Mouse (Mus musculus) neutrophil, adult 65 days (primary cell): Measurements from ENCODE around the gene Gsto2. TPM values are rescaled to one million over a fixed set of nuclear protein-coding genes. Genes with fewer than 3 reads are reported as not detected.

Source experiments
- total RNA-seq: library from RNA; stranded (reverse); gene quantifications from 2 replicates; pipeline ENCODE4 v1.2.4, GENCODE M21; 2023

Gene Gsto2
- total RNA-seq, result not detected in 2 replicates

DNA sequence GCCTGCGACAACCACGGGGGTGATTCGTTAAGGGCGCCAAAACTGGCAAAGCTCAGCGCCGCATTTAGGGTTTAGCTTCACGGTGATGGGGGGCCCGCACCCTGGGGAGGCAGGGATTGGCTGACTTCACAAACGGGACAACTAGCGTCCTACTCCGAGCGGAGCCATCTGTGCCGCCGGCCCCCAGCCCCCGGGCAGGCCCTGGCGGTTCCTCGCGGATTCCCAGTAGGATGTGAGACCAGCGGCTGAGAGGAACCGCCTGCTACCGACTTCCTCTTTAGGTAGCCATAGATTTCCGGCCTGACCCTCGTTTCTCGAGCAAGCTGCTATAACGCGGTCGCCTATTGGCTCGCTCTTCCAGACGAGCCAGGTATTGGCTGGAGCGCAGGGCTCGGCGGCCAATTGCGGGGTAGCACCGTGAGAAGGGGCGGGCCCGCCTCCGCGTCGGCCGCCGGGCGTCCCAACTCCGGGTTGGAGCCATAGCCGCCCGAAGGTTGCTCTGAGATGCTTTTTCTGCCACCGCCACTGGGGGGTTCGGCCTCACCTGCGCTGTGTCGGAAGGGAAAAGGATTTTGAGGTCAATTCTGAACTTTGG, at the start of gene Gsto2:
Gsto2 (plus strand) TSS at position 182 of the 595 bp plus-strand sequence.

DNA sequence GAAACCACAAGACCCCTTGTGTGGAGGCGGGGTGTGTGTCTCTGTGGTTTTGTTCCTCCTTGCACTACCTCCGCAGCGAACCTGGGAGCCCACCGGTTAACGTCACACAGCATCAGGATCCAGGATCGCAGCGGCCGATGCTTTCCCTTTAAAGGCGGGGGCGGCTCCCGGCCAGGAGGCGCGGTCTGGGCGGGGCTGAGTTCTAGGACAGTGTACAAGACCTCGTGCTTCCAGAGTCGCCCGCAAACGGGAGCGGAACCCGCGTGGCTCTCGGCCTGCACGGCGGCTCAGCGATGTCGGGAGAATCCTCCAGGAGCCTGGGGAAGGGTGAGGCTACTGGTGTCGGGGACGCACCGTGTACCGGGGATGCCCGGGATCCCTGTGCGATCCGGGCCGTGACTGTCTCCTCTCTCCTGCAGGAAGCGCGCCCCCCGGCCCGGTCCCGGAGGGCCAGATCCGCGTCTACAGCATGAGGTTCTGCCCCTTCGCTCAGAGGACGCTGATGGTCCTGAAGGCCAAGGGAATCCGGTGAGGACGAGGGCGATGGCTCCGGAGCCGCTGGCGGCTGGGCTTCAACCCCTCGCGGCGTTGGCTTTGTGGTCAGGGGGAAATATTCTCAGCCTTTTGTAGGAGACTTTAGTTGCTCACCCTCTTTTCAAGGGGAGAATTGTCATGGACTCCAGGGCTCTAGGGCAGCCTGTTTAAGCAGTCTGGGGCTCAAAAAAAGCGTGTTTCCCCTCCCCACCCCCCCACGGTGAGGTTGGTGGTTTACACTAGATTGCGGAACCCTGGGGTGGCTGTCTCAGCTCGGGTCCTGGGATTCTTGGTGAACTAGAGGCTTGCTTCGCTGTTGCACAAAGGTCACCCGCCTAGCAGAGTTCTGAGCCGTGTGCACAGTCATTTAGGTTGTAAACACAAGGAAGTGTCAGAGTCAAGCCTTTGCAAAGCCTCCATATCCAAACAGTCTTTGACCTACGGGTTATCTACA, 10.2 kb upstream of the Gsto2 start, which contains the start of gene Gsto1:
Gsto1 (plus strand) TSS at position 175 of the 988 bp plus-strand sequence.

DNA sequence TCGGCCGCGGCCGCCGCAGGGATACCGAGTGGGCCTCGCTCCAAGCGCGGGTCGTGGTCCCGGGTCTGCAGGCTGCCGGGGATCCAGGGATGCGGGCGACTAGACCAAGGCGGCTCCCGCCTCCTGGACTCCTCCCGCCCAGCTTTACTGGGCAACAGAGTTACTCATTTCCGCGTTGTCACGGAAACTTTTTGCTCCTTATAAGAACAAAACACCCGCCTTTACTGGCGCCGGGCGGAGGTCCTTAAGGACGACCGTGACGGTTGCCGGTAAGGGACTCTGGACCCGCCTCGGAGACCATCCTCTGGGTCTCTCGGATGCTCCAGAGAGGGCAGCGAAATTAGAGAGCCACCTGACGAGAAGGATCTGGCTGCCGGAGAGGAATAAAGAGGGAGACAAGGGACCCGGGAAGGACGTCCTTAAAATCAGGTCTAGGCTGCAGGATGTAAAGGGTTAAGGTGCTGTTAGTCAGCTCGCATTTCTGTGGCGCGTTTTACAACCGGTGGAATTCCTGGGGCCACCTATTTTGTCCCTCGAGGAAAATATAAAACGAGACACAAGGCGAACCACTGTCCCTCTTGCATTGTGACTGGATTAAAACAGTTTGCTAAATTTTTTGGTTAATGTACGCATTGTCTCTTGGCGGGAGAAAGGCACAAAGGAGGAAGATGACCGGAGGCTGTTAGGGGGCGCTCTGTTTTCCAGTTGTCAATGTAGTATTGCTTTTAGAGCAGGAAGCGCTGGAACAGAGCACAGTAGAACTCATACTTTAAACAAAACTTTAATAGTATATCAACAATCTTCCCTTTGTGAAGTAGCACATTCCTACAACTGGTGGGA, 54.0 kb downstream of the Gsto2 start, which contains the start of the genes Cfap43 and Itprip:
Cfap43 (minus strand) TSS at position 162 of the 840 bp plus-strand sequence.
Itprip (minus strand) TSS at position 174 of the 840 bp plus-strand sequence.

Other genes starting within 250 kb of the Gsto2 start
- gene Col17a1, start 173.4 kb upstream of the Gsto2 start, total RNA-seq, result not detected in 2 replicates
- gene Sfr1, start 133.9 kb upstream of the Gsto2 start, total RNA-seq, result 63.1 and 74.4 TPM in 2 replicates
- gene Gsto1, start 10.6 kb upstream of the Gsto2 start, total RNA-seq, result 60.4 and 65.2 TPM in 2 replicates
- not detected in 2 replicates for gene Cfap43, start 53.8 kb downstream of the Gsto2 start, total RNA-seq
- 244 and 314 TPM in 2 replicates for gene Itprip, start 53.8 kb downstream of the Gsto2 start, total RNA-seq
- not detected in 2 replicates for gene Cfap58, start 72.1 kb downstream of the Gsto2 start, total RNA-seq